Mouse (Mus musculus): ENCODE results near the gene Nup160. TPM values are rescaled to one million over a fixed set of nuclear protein-coding genes. Genes with fewer than 3 reads are reported as not detected.

Gene Nup160
- polyA plus RNA-seq, 1 experiment = 22.7 TPM

DNA sequence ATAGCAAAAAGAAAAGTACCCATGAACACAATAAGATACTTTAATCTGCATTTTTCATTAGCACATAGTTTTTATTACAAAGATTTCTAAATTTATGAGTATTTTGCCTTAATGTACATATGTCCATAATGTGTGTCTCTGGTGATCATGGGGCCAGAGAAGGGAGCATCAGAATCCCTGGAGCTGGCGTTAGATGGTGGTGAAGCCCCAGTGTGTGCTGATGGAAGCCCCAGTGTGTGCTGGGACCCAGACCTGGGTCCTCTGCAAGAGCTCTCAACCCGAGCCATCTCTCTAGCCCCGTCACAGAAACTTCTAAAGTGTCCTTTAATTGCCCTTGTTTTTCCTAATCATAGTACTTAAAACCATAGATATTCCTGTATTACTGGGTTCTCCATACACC lies 62.3 kb downstream of the Nup160 start:
- H3K36me3 ChIP-seq (ENCODE audit: control insufficient read depth, insufficient read depth, low read length) = peaks cover 26% of the 10 kb centered on the region
- no peak for TF ChIP-seq POLR2A (IDR thresholded peaks at IDR 0.05; ENCODE audit: control insufficient read depth, extremely low read depth, insufficient read depth, low read length, poor library complexity)
- TF ChIP-seq CTCF (IDR thresholded peaks at IDR 0.05; ENCODE audit: borderline replicate concordance, control insufficient read depth, extremely low read depth, insufficient read depth, low read length, poor library complexity) = no peak
- DNase-seq = no peak
- H3K27ac ChIP-seq (ENCODE audit: control insufficient read depth, insufficient read depth, low read length) = no peak overlapping the region
- H3K4me1 ChIP-seq (replicated peaks; ENCODE audit: control insufficient read depth, insufficient read depth, low read length) = no peaks in the 10 kb centered on the region
- no peaks in the 10 kb centered on the region for H3K27me3 ChIP-seq (ENCODE audit: control insufficient read depth, insufficient read depth, low read length)
- 98% methylated on average over 3 of the region's 3 CpGs for WGBS
- H3K4me3 ChIP-seq (ENCODE audit: control insufficient read depth, insufficient read depth, low read length) = no peak overlapping the region

GRCm38 (mm10) chr2:90739921-90740320 lies 62.9 kb downstream of the Nup160 start:
- Histone ChIP-seq H3K4me1 (replicated peaks; ENCODE audit: control insufficient read depth, insufficient read depth, low read length) (no peaks in the 10 kb centered on the region), H3K27ac (ENCODE audit: control insufficient read depth, insufficient read depth, low read length) (no peak overlapping the region), H3K4me3 (ENCODE audit: control insufficient read depth, insufficient read depth, low read length) (no peak overlapping the region), H3K27me3 (ENCODE audit: control insufficient read depth, insufficient read depth, low read length) (no peaks in the 10 kb centered on the region), H3K36me3 (ENCODE audit: control insufficient read depth, insufficient read depth, low read length) (peaks cover 21% of the 10 kb centered on the region)
- WGBS = 90% methylated on average over 5 of the region's 5 CpGs
- TF ChIP-seq POLR2A (IDR thresholded peaks at IDR 0.05; ENCODE audit: control insufficient read depth, extremely low read depth, insufficient read depth, low read length, poor library complexity) (no peak), CTCF (IDR thresholded peaks at IDR 0.05; ENCODE audit: borderline replicate concordance, control insufficient read depth, extremely low read depth, insufficient read depth, low read length, poor library complexity) (no peak)
- DNase-seq = no peak

DNA sequence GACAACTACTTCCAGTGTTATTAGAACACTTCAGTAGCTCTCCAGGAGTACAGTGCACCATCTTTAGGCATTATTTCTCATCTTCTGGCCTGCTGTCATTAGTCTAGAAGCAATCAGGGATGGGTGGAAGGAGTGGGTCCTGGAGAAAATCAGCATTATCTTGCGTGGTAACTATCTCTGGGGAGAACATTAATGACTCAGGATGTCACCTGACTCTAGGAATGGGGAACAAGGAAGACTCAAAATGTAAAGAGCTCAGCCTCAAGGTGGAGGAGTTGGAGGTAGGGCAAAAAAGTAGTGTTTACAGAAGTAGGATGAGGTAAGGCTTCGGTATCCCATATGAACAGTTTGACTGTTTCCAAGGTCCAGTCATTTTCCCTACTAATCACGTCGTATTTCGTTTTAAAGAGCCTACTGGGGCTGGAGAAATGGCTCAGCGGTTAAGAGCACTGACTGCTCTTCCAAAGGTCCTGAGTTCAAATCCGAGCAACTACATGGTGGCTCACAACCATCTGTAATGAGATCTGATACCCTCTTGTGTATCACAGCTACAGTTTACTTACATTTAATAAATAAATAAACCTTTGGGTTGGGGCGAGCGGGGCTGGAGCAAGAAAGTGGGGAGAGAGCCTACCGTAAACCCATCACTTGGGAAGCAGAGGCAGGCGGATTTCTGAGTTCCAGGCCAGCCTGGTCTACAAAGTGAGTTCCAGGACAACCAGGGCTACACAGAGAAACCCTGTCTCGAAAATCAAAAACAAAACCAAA lies 67.5 kb downstream of the Nup160 start:
- whole genome bisulfite sequencing = 73% methylated on average over 12 of the region's 12 CpGs
- peak; percentile 7 for DNase-seq
- no peaks in the 10 kb centered on the region for H3K36me3 ChIP-seq (ENCODE audit: control insufficient read depth, insufficient read depth, low read length)
- peaks cover 6% of the 10 kb centered on the region for H3K4me1 ChIP-seq (replicated peaks; ENCODE audit: control insufficient read depth, insufficient read depth, low read length)
- H3K27me3 ChIP-seq (ENCODE audit: control insufficient read depth, insufficient read depth, low read length) = no peaks in the 10 kb centered on the region
- TF ChIP-seq POLR2A (IDR thresholded peaks at IDR 0.05; ENCODE audit: control insufficient read depth, extremely low read depth, insufficient read depth, low read length, poor library complexity) (no peak), CTCF (IDR thresholded peaks at IDR 0.05; ENCODE audit: borderline replicate concordance, control insufficient read depth, extremely low read depth, insufficient read depth, low read length, poor library complexity) (no peak)
- peak overlapping the region; percentile 34 for H3K4me3 ChIP-seq (ENCODE audit: control insufficient read depth, insufficient read depth, low read length)
- peak overlapping the region; percentile 68 for H3K27ac ChIP-seq (ENCODE audit: control insufficient read depth, insufficient read depth, low read length)

- Histone ChIP-seq H3K27me3 (ENCODE audit: control insufficient read depth, insufficient read depth, low read length) (no peaks in the 10 kb centered on the region), H3K4me3 (ENCODE audit: control insufficient read depth, insufficient read depth, low read length) (peak within 1 kb of the TSS; percentile 65)
Measured at GRCm38 (mm10) chr2:90745053-90745678, 68.2 kb downstream of the Nup160 start, which contains the start of gene Fnbp4. Gene Fnbp4, plus strand, starts transcription at chr2:90745370.

DNA sequence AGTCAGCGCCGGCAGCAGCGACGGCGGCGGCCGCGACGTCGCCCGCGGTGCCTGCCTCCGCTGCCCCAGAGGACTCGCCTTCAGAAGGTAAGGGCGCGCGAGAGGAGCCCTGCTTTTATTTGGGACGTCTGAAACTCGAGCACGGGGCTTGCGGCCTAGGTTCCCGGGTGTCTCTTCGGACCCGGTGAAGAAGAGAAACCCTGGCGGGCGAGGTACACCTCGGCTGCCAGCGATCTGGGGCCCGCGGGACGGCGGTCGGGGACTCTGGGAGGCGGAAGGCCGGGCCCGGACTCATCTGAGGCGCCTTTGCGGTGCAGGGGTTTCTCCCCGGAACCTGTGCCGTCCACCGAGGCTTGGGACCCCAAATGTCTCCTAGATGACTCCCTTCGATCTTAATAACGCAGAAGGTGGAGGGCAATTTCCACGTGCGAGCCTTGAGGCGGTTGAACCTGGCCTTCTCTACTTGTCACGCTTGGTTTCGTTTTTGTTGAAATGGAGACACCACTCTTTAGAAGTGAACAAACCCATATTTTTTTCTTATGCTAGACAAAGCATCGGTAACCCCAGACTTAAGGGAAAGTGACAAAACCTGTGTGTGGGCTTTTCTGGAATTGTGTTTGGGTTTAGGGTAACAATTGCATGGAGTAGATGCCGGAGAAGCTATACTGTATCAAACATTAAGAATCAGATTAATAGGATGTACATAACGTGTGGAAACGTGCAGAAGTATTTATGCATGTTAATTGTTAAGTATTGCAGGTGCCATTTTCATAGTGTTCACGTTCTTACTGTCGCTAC lies 68.9 kb downstream of the Nup160 start:
- peak; percentile 63 for DNase-seq
- Histone ChIP-seq H3K27me3 (ENCODE audit: control insufficient read depth, insufficient read depth, low read length) (no peaks in the 10 kb centered on the region), H3K4me1 (replicated peaks; ENCODE audit: control insufficient read depth, insufficient read depth, low read length) (peaks cover 8% of the 10 kb centered on the region), H3K27ac (ENCODE audit: control insufficient read depth, insufficient read depth, low read length) (peak overlapping the region; percentile 53), H3K4me3 (ENCODE audit: control insufficient read depth, insufficient read depth, low read length) (peak overlapping the region; percentile 65), H3K36me3 (ENCODE audit: control insufficient read depth, insufficient read depth, low read length) (peaks cover under 1% of the 10 kb centered on the region)
- under 1% methylated on average over 54 of the region's 54 CpGs for WGBS
- TF ChIP-seq POLR2A (IDR thresholded peaks at IDR 0.05; ENCODE audit: control insufficient read depth, extremely low read depth, insufficient read depth, low read length, poor library complexity) (no peak), CTCF (IDR thresholded peaks at IDR 0.05; ENCODE audit: borderline replicate concordance, control insufficient read depth, extremely low read depth, insufficient read depth, low read length, poor library complexity) (0 out of 2 replicates have a peak, but pooled peaks have one; percentile 11)

More at GRCm38 (mm10) chr2:90745053-90745678, 68.2 kb downstream of the Nup160 start, which contains the start of gene Fnbp4:
- Histone ChIP-seq H3K27ac (ENCODE audit: control insufficient read depth, insufficient read depth, low read length) (peak within 1 kb of the TSS; percentile 68), H3K4me1 (replicated peaks; ENCODE audit: control insufficient read depth, insufficient read depth, low read length) (peaks cover 8% of the 10 kb centered on the region), H3K36me3 (ENCODE audit: control insufficient read depth, insufficient read depth, low read length) (no peaks in the 10 kb centered on the region)
- WGBS = under 1% methylated on average over 44 of the region's 44 CpGs
- peak; percentile 97 for DNase-seq
- TF ChIP-seq CTCF (IDR thresholded peaks at IDR 0.05; ENCODE audit: borderline replicate concordance, control insufficient read depth, extremely low read depth, insufficient read depth, low read length, poor library complexity) (no peak), POLR2A (IDR thresholded peaks at IDR 0.05; ENCODE audit: control insufficient read depth, extremely low read depth, insufficient read depth, low read length, poor library complexity) (peak; percentile 92)

GRCm38 (mm10) chr2:90746538-90746865 lies 69.5 kb downstream of the Nup160 start:
- Histone ChIP-seq H3K36me3 (ENCODE audit: control insufficient read depth, insufficient read depth, low read length) (peaks cover 6% of the 10 kb centered on the region), H3K4me1 (replicated peaks; ENCODE audit: control insufficient read depth, insufficient read depth, low read length) (peaks cover 8% of the 10 kb centered on the region), H3K4me3 (ENCODE audit: control insufficient read depth, insufficient read depth, low read length) (peak overlapping the region; percentile 33), H3K27ac (ENCODE audit: control insufficient read depth, insufficient read depth, low read length) (no peak overlapping the region), H3K27me3 (ENCODE audit: control insufficient read depth, insufficient read depth, low read length) (no peaks in the 10 kb centered on the region)
- TF ChIP-seq POLR2A (IDR thresholded peaks at IDR 0.05; ENCODE audit: control insufficient read depth, extremely low read depth, insufficient read depth, low read length, poor library complexity) (no peak), CTCF (IDR thresholded peaks at IDR 0.05; ENCODE audit: borderline replicate concordance, control insufficient read depth, extremely low read depth, insufficient read depth, low read length, poor library complexity) (no peak)
- DNase-seq = no peak
- 7% methylated on average over 4 of the region's 4 CpGs for WGBS
